Mouse (Mus musculus) ES-E14 (cell line): Measurements from ENCODE around the gene Tmem230.

Experiments
- HCFC1 ChIP-seq: IDR thresholded peaks from 2 replicates; pipeline ENCODE4 v1.6.1; 2012; ENCODE audit warnings: low read length, inconsistent platforms, borderline replicate concordance; ENCODE audit not compliant: insufficient read depth
- MAFK ChIP-seq: IDR thresholded peaks from 2 replicates; pipeline ENCODE4 v1.6.1; 2014; ENCODE audit warnings: mild to moderate bottlenecking, low read depth, low read length, inconsistent platforms; ENCODE audit not compliant: insufficient read depth
- ZNF384 ChIP-seq: IDR thresholded peaks from 2 replicates; pipeline ENCODE4 v1.6.1; 2012; ENCODE audit warnings: low read depth, low read length, inconsistent platforms

- TF ChIP-seq HCFC1 = no peak
- no peak for TF ChIP-seq MAFK
- TF ChIP-seq ZNF384 = no peak
Measured at GRCm38 (mm10) chr2:132265196-132265595, 17.6 kb upstream of the Tmem230 start.
